Mouse (Mus musculus) kidney, adult 11 months (tissue): ENCODE measurements around the gene Zfp39.
"Not testable (repeated sequence)": the region's sequence is repeated elsewhere in the genome, so short reads cannot be mapped to it uniquely, and the experiment has no call there.

Experiments used
- DNase-seq: peaks from one replicate; pipeline ENCODE4 v3.0.0; 2022

The Zfp39 gene

GRCm38 (mm10) chr11:58918759-58919158, 14.7 kb upstream of the Zfp39 start:
- DNase-seq, result no peak

GRCm38 (mm10) chr11:58917745-58918366, 13.8 kb upstream of the Zfp39 start, which contains the start of gene Btnl10:
Gene Btnl10 (plus strand): TSS chr11:58917908.
- DNase-seq, result no peak

GRCm38 (mm10) chr11:58916879-58917744, 13.1 kb upstream of the Zfp39 start:
- no peak for DNase-seq

GRCm38 (mm10) chr11:58914461-58915028, 10.5 kb upstream of the Zfp39 start:
- DNase-seq, result no peak

- no peak for DNase-seq
Measured at GRCm38 (mm10) chr11:58913776-58914175, 9.8 kb upstream of the Zfp39 start.

GRCm38 (mm10) chr11:58904838-58905237, 813 bp upstream of the Zfp39 start:
- DNase-seq, result peak; percentile 18

- DNase-seq, result no peak
Measured at GRCm38 (mm10) chr11:58904410-58904718, 339 bp upstream of the Zfp39 start.

- DNase-seq, result no peak
Measured at GRCm38 (mm10) chr11:58901080-58901479, 2.9 kb downstream of the Zfp39 start.

- no peak for DNase-seq
Measured at GRCm38 (mm10) chr11:58897485-58897884, 6.5 kb downstream of the Zfp39 start.

GRCm38 (mm10) chr11:58894456-58894855, 9.6 kb downstream of the Zfp39 start:
- no peak for DNase-seq

GRCm38 (mm10) chr11:58890511-58890910, 13.5 kb downstream of the Zfp39 start:
- DNase-seq, result no peak

GRCm38 (mm10) chr11:58883756-58884155, 20.3 kb downstream of the Zfp39 start:
- DNase-seq, result no peak

GRCm38 (mm10) chr11:58870961-58871360, 33.1 kb downstream of the Zfp39 start:
- peak; percentile 34 for DNase-seq

- peak; percentile 15 for DNase-seq
Measured at GRCm38 (mm10) chr11:58867954-58868330, 36.1 kb downstream of the Zfp39 start.

- peak; percentile 78 for DNase-seq
Measured at GRCm38 (mm10) chr11:58867039-58867953, 36.7 kb downstream of the Zfp39 start, which contains the start of gene 2810021J22Rik. Gene 2810021J22Rik (plus strand): TSS chr11:58867216.

GRCm38 (mm10) chr11:58860744-58861143, 43.3 kb downstream of the Zfp39 start:
- no peak for DNase-seq

- DNase-seq, result no peak
Measured at GRCm38 (mm10) chr11:58849731-58850130, 54.3 kb downstream of the Zfp39 start.

GRCm38 (mm10) chr11:58847636-58848035, 56.4 kb downstream of the Zfp39 start:
- no peak for DNase-seq

- peak; percentile 91 for DNase-seq
Measured at GRCm38 (mm10) chr11:58846919-58847461, 57.0 kb downstream of the Zfp39 start, which contains the start of gene Gm12258. Gene Gm12258 (plus strand): TSS chr11:58847158.

GRCm38 (mm10) chr11:58838951-58839350, 65.1 kb downstream of the Zfp39 start, which contains the start of gene Olfr311:
Gene Olfr311 (plus strand): TSS chr11:58839251.
- DNase-seq, result not testable (repeated sequence)
